Mouse (Mus musculus) kidney, postnatal 0 days (tissue): ENCODE data around the gene Slc29a3. TPM values are rescaled to one million over a fixed set of nuclear protein-coding genes. Genes with fewer than 3 reads are reported as not detected.

Experiments used
- ATAC-seq: fragments of 200-750 bp; cut with Nextera tagmentation; replicated peaks from 2 replicates; pipeline ENCODE4 v1.8.0; 2017; ENCODE audit warnings: low read depth, moderate number of reproducible peaks, moderate TSS enrichment, moderate library complexity; ENCODE audit not compliant: low FRiP score
- DNase-seq: peaks from one replicate; pipeline ENCODE4 v3.0.0-alpha.2; 2016; ENCODE audit warnings: low spot score
- H3K27ac ChIP-seq: fragments of 300-500 bp; sonication (generic); 2 replicates; pipeline ENCODE4 v1.5.1; 2014; ENCODE audit warnings: mild to moderate bottlenecking
- H3K27me3 ChIP-seq: fragments of 300-500 bp; sonication (generic); 2 replicates; pipeline ENCODE4 v1.6.1; 2014; ENCODE audit warnings: low read length, mixed read lengths; ENCODE audit not compliant: insufficient read depth
- H3K36me3 ChIP-seq: fragments of 300-500 bp; sonication (generic); 2 replicates; pipeline ENCODE4 v1.6.1; 2014; ENCODE audit warnings: low read length, mixed read lengths; ENCODE audit not compliant: insufficient read depth
- H3K4me1 ChIP-seq: fragments of 300-500 bp; sonication (generic); replicated peaks from 2 replicates; pipeline ENCODE4 v1.6.1; 2014; ENCODE audit warnings: antibody characterized with exemption, low read length, mixed read lengths; ENCODE audit not compliant: insufficient read depth
- H3K4me2 ChIP-seq: fragments of 300-500 bp; sonication (generic); 2 replicates; pipeline ENCODE4 v1.6.1; 2014; ENCODE audit warnings: mild to moderate bottlenecking, low read length, moderate library complexity, mixed read lengths
- H3K4me3 ChIP-seq: fragments of 300-500 bp; sonication (generic); replicated peaks from 2 replicates; pipeline ENCODE4 v1.5.1; 2014; ENCODE audit warnings: low read depth, low read length
- H3K9ac ChIP-seq: fragments of 300-500 bp; sonication (generic); 2 replicates; pipeline ENCODE4 v1.6.1; 2014; ENCODE audit warnings: low read depth, low read length
- H3K9me3 ChIP-seq: fragments of 300-500 bp; sonication (generic); replicated peaks from 2 replicates; pipeline ENCODE4 v1.6.1; 2016; ENCODE audit warnings: low read length, inconsistent platforms, mixed read lengths
- CTCF ChIP-seq: IDR thresholded peaks from 2 replicates; pipeline ENCODE4 v1.5.1; 2016; ENCODE audit warnings: antibody characterized with exemption, low read depth, mild to moderate bottlenecking, moderate library complexity
- WGBS: fragments of 180-500 bp; shearing (Covaris S2); extraction: QIAGEN DNeasy Blood & Tissue Kit; methylation state at CpG from one replicate; pipeline ENCODE4 v1.1.7; 2014; 5-methylcytosine and 5-hydroxymethylcytosine counted together
- polyA plus RNA-seq: library from polyadenylated mRNA; unstranded; fragments of >200 nt; fragmentation: Nextera tagmentation; extraction: Ambion mirVana; gene quantifications from 2 replicates; pipeline ENCODE4 v1.2.1, GENCODE M21; 2015

Gene Slc29a3
- polyA plus RNA-seq, 1 experiment from 2014 or later, result 17.8 TPM

DNA sequence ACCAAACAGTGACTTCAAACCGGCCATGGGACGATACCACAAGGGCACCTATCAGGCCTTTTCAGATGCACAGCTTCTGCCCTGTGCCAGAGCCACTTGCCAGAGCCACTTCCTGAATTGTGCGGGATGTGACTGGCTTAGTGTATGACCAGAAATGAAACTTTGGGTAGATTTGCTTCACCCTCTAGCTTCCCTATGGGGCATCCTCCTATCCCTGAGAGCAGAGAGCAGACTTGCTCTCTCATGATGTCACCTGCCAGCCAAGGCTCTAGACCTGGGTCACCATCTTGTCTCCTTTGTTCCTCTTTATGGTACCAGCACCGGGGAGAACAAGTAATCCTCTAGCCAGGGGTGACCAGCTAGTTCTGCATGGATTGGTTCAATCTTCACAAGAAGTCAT lies 46.3 kb downstream of the Slc29a3 start:
- TF ChIP-seq CTCF, result no peak

GRCm38 (mm10) chr10:60705134-60705533 lies 47.5 kb downstream of the Slc29a3 start:
- H3K27ac ChIP-seq, result no peak overlapping the region
- no peak overlapping the region for H3K9ac ChIP-seq
- no peak for TF ChIP-seq CTCF
- no peaks in the 10 kb centered on the region for H3K27me3 ChIP-seq
- H3K4me2 ChIP-seq, result no peak overlapping the region
- no peaks in the 10 kb centered on the region for H3K4me1 ChIP-seq
- no peaks in the 10 kb centered on the region for H3K36me3 ChIP-seq
- DNase-seq (no peak), ATAC-seq (no peak)
- no peaks in the 10 kb centered on the region for H3K9me3 ChIP-seq
- no peak overlapping the region for H3K4me3 ChIP-seq
- WGBS, result 71% methylated on average over 2 of the region's 2 CpGs

More for the DNA sequence above, 46.3 kb downstream of the Slc29a3 start:
- no peaks in the 10 kb centered on the region for H3K27me3 ChIP-seq
- no peak overlapping the region for H3K4me2 ChIP-seq
- no peaks in the 10 kb centered on the region for H3K4me1 ChIP-seq
- no peaks in the 10 kb centered on the region for H3K36me3 ChIP-seq
- 77% methylated on average over 4 of the region's 4 CpGs for WGBS
- no peak overlapping the region for H3K27ac ChIP-seq
- H3K4me3 ChIP-seq, result no peak overlapping the region
- no peak for ATAC-seq
- H3K9ac ChIP-seq, result no peak overlapping the region
- H3K9me3 ChIP-seq, result no peaks in the 10 kb centered on the region
- DNase-seq, result no peak

GRCm38 (mm10) chr10:60697775-60698174 lies 54.8 kb downstream of the Slc29a3 start:
- no peak for ATAC-seq
- TF ChIP-seq CTCF, result no peak
- Histone ChIP-seq H3K36me3 (no peaks in the 10 kb centered on the region), H3K4me1 (no peaks in the 10 kb centered on the region), H3K27me3 (no peaks in the 10 kb centered on the region), H3K27ac (no peak overlapping the region), H3K9ac (no peak overlapping the region), H3K9me3 (no peaks in the 10 kb centered on the region), H3K4me2 (no peak overlapping the region), H3K4me3 (no peak overlapping the region)
- no peak for DNase-seq
- 76% methylated on average over 6 of the region's 6 CpGs for WGBS

- no peak; the same call in 1 of the 2 replicates for ATAC-seq
- Histone ChIP-seq H3K4me2 (no peak overlapping the region), H3K27me3 (no peaks in the 10 kb centered on the region), H3K9me3 (no peaks in the 10 kb centered on the region), H3K4me1 (no peaks in the 10 kb centered on the region), H3K27ac (no peak overlapping the region), H3K9ac (no peak overlapping the region), H3K4me3 (no peak overlapping the region), H3K36me3 (no peaks in the 10 kb centered on the region)
- DNase-seq, result peak; percentile 67
- peak; percentile 87 for TF ChIP-seq CTCF
- 10% methylated on average over 5 of the region's 5 CpGs for WGBS
Measured at GRCm38 (mm10) chr10:60696975-60697374, 55.6 kb downstream of the Slc29a3 start.

- no peak within 1 kb of the TSS for H3K9ac ChIP-seq
- H3K36me3 ChIP-seq, result no peaks in the 10 kb centered on the region
- DNase-seq, result no peak
- no peak within 1 kb of the TSS for H3K4me3 ChIP-seq
- WGBS, result 84% methylated on average over 6 of the region's 6 CpGs
- H3K4me2 ChIP-seq, result no peak within 1 kb of the TSS
- no peak within 1 kb of the TSS for H3K27ac ChIP-seq
- no peak for TF ChIP-seq CTCF
- ATAC-seq, result no peak
- H3K9me3 ChIP-seq, result no peaks in the 10 kb centered on the region
- no peaks in the 10 kb centered on the region for H3K27me3 ChIP-seq
- H3K4me1 ChIP-seq, result no peaks in the 10 kb centered on the region
Measured at GRCm38 (mm10) chr10:60696390-60696789, 56.2 kb downstream of the Slc29a3 start, which contains the start of gene Cdh23. Gene Cdh23, minus strand, starts transcription at chr10:60696490.

DNA sequence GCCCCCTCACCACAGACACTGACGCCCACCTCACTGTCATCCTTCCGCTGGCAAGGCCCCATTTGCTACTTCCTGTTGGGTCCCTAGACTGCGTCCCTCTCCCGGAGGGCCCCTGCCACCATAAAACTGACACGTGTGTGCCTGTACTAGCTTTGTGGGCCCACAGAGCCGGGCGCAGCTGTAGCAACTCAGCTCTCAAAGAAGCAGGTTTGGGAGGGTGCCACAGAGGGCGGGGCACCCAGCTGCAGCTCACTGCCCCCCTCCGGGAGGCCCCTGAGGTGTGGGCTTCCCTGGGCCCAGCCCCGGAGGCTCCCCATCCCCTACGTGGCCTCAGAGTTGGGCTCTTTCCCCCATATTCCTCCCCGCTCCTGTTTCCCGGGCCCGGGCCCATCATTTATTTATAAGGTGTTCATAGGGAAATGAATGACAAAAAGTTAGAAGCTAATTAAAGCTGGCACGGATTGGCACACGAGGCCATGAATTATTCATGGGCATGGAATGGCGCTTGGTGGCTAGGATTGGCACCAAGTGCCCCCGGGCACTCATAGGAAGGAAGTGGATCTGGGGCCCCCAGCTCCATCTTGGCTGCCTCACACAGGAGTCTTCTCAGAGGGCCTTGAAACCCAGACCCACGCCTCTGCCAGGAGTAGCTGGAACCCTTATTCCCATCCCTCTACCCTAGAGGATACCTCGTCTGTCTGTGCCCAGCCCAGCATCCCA lies 60.8 kb downstream of the Slc29a3 start:
- peaks cover under 1% of the 10 kb centered on the region; the same call in 1 of the 2 replicates for H3K4me1 ChIP-seq
- peaks cover 14% of the 10 kb centered on the region for H3K27me3 ChIP-seq
- DNase-seq (no peak), ATAC-seq (no peak)
- 47% methylated on average over 20 of the region's 20 CpGs for WGBS
- H3K9ac ChIP-seq, result no peak overlapping the region
- H3K4me2 ChIP-seq, result no peak overlapping the region
- no peaks in the 10 kb centered on the region for H3K9me3 ChIP-seq
- no peaks in the 10 kb centered on the region for H3K36me3 ChIP-seq
- H3K4me3 ChIP-seq, result no peak overlapping the region
- TF ChIP-seq CTCF, result no peak
- H3K27ac ChIP-seq, result no peak overlapping the region
